Mouse (Mus musculus) heart, adult 2 months (tissue): ENCODE results near the gene Gm29427. TPM values are rescaled to one million over a fixed set of nuclear protein-coding genes. Genes with fewer than 3 reads are reported as not detected.

Experiments used
- DNase-seq, 2 experiments: peaks; one replicate each; pipeline ENCODE4 v3.0.0; 2021
- H3K27ac ChIP-seq: fragments of 200-600 bp; 2 replicates; pipeline ENCODE4 v1.8.1; 2022
- H3K27me3 ChIP-seq: fragments of 200-500 bp; 2 replicates; pipeline ENCODE4 v1.6.1; 2012; ENCODE audit warnings: mild to moderate bottlenecking, low read length, inconsistent platforms, mixed read lengths; ENCODE audit not compliant: control insufficient read depth, insufficient read depth
- H3K36me3 ChIP-seq: fragments of 200-500 bp; 2 replicates; pipeline ENCODE4 v1.6.1; 2012; ENCODE audit warnings: low read length, inconsistent platforms; ENCODE audit not compliant: control insufficient read depth, insufficient read depth
- H3K4me1 ChIP-seq: fragments of 200-500 bp; 2 replicates; pipeline ENCODE4 v1.6.1; 2011; ENCODE audit warnings: low read length; ENCODE audit not compliant: control insufficient read depth, insufficient read depth
- H3K4me3 ChIP-seq: fragments of 200-600 bp; 2 replicates; pipeline ENCODE4 v1.8.1; 2022
- H3K79me2 ChIP-seq: fragments of 200-500 bp; replicated peaks from 2 replicates; pipeline ENCODE4 v1.6.1; 2012; ENCODE audit warnings: mild to moderate bottlenecking, inconsistent platforms, low read length, moderate library complexity, mixed read lengths; ENCODE audit not compliant: control insufficient read depth, insufficient read depth
- H3K9ac ChIP-seq: fragments of 200-500 bp; 2 replicates; pipeline ENCODE4 v1.6.1; 2012; ENCODE audit warnings: low read depth, mild to moderate bottlenecking, control low read depth, inconsistent platforms, low read length, mixed read lengths
- CTCF ChIP-seq: fragments of 200-600 bp; IDR thresholded peaks from 2 replicates; pipeline ENCODE4 v1.8.1; 2022; ENCODE audit warnings: antibody characterized with exemption, mild to moderate bottlenecking, moderate library complexity
- EP300 ChIP-seq: fragments of 200-500 bp; IDR thresholded peaks from 2 replicates; pipeline ENCODE4 v1.6.1; 2011; ENCODE audit warnings: low read depth, low read length, control low read depth; ENCODE audit not compliant: insufficient read depth
- POLR2A ChIP-seq: fragments of 200-500 bp; IDR thresholded peaks from 2 replicates; pipeline ENCODE4 v1.6.1; 2011; ENCODE audit warnings: mild to moderate bottlenecking, low read depth, low read length, control low read depth; ENCODE audit not compliant: insufficient read depth
- WGBS: fragments of 180-500 bp; shearing (Covaris S2); methylation state at CpG from one replicate; pipeline ENCODE4 v1.1.7; 2018; 5-methylcytosine and 5-hydroxymethylcytosine counted together
- intact Hi-C: fragments of 180-260 bp; cut with DNase I; formaldehyde crosslinking; loops from one replicate; pipeline ENCODE4 v1.15.1; 2025
- polyA plus RNA-seq: library from polyadenylated mRNA; depleted of rRNA; stranded (reverse); fragments of >200 nt; gene quantifications from 2 replicates; pipeline ENCODE4 v1.2.3, GENCODE M21; 2012
- total RNA-seq, 2 experiments: library from RNA; stranded (reverse); gene quantifications; 2 replicates each; pipeline ENCODE4 v1.2.3; 2021

Gm29427 gene
- total and polyA plus RNA-seq, 3 experiments, result 0.14 to 0.16 (median 0.14) TPM

DNA sequence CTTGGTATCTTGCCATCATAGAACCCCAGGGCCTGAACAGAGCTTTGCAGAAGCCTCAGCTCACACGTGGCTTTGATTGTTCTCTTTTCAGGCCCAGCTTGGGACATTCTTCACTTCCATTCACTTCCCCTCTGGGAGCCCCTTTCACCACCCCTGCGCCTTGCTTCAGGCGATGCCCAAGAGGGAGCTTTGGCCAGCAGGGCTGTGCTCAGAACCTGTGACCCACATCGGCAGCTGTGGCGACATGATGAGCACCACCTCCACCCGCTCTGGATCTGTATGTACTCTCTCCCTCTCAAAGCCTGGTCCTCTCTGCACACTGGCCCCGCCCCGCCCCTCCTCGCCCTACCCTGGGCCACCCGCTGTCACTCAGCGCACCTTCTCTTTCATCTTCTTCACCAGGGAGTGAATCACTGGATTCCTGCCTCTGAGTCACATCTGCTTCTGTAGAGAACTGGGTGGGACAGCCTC lies 21.8 kb upstream of the Gm29427 start:
- no peak for TF ChIP-seq CTCF
- TF ChIP-seq EP300, result no peak
- no peak for TF ChIP-seq POLR2A
- no peak overlapping the region for H3K27ac ChIP-seq
- 71% methylated on average over 11 of the region's 11 CpGs for WGBS
- H3K4me3 ChIP-seq, result no peak overlapping the region
- no peaks in the 10 kb centered on the region for H3K27me3 ChIP-seq
- peaks cover 3% of the 10 kb centered on the region; the same call in 1 of the 2 replicates for H3K4me1 ChIP-seq
- H3K36me3 ChIP-seq, result no peaks in the 10 kb centered on the region
- no peaks in the 10 kb centered on the region for H3K79me2 ChIP-seq
- intact Hi-C loops, result no loop called here
- no peak for DNase-seq
- no peak overlapping the region for H3K9ac ChIP-seq

- H3K27ac ChIP-seq, result no peak overlapping the region
- 61% methylated on average over 8 of the region's 8 CpGs for WGBS
Measured at GRCm38 (mm10) chr1:130734852-130735251, 19.3 kb upstream of the Gm29427 start.

GRCm38 (mm10) chr1:130734452-130734851 lies 18.9 kb upstream of the Gm29427 start:
- H3K27me3 ChIP-seq, result no peaks in the 10 kb centered on the region
- H3K4me3 ChIP-seq, result no peak overlapping the region
- no peak for TF ChIP-seq CTCF
- TF ChIP-seq POLR2A, result no peak
- no peak for TF ChIP-seq EP300
- 44% methylated on average over 5 of the region's 5 CpGs for WGBS
- no peak overlapping the region for H3K27ac ChIP-seq
- no peaks in the 10 kb centered on the region for H3K4me1 ChIP-seq
- H3K9ac ChIP-seq, result no peak overlapping the region
- no peaks in the 10 kb centered on the region for H3K36me3 ChIP-seq
- no peaks in the 10 kb centered on the region for H3K79me2 ChIP-seq
- DNase-seq, result no peak
- intact Hi-C loops, result no loop called here

More at GRCm38 (mm10) chr1:130734852-130735251, 19.3 kb upstream of the Gm29427 start:
- no peaks in the 10 kb centered on the region for H3K79me2 ChIP-seq
- H3K4me1 ChIP-seq, result no peaks in the 10 kb centered on the region
- no peak overlapping the region for H3K4me3 ChIP-seq
- H3K9ac ChIP-seq, result no peak overlapping the region
- no peak for DNase-seq
- no peak for TF ChIP-seq EP300
- TF ChIP-seq CTCF, result no peak
- no peak for TF ChIP-seq POLR2A
- H3K27me3 ChIP-seq, result no peaks in the 10 kb centered on the region
- intact Hi-C loops, result no loop called here
- H3K36me3 ChIP-seq, result no peaks in the 10 kb centered on the region

- H3K27ac ChIP-seq, result no peak overlapping the region
- no peak overlapping the region for H3K9ac ChIP-seq
- no peak overlapping the region for H3K4me3 ChIP-seq
- H3K36me3 ChIP-seq, result no peaks in the 10 kb centered on the region
- H3K27me3 ChIP-seq, result no peaks in the 10 kb centered on the region
- WGBS, result 92% methylated on average over 4 of the region's 4 CpGs
- H3K4me1 ChIP-seq, result no peaks in the 10 kb centered on the region
- intact Hi-C loops, result no loop called here
- TF ChIP-seq CTCF (no peak), POLR2A (no peak), EP300 (no peak)
- DNase-seq, result no peak
- no peaks in the 10 kb centered on the region for H3K79me2 ChIP-seq
Measured at GRCm38 (mm10) chr1:130733671-130734070, 18.1 kb upstream of the Gm29427 start.

DNA sequence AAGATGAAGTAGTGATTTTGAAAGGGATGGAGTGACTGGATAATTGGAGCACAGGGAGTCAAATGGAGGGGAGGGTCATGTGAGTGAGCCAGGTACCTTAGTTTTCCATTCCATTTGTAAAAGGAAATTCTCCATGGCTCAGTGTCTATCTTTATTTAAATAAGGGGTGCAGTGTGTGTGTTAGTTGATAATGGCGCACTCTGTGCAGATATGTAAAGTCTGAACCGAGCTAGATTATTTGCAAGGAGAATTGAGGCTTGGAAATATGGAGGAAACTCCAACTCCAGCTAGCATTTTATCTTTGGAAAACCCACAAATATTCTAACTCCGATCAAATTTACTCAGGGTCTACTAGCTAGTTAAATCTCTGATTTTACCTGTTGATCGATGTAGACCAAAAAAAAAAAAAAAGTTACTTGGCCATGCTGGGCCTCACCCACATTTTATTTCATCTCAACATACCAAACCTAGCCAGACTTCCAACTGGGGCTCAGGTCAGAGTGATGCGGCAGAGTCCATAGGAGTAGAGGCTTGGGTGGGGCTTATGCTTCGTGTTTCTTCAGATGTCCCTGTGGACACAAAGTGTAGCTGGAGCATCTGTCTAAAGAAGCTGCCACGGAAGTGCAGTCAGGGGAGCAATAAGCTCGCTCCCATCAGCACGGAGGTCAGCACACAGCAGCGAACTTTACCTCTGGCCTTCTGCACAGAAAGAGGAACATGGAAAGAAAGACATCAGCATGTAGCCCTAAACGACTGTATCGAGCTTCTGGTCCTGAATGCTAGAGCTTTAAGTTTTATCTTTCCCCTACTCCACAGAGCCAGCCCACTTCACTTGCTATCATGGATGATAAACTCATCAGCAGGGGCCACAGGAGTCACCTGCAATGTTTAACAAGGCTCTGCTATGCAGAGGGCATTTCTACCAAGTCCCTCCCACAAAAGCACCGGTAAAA lies 17.4 kb upstream of the Gm29427 start:
- H3K27ac ChIP-seq, result no peak overlapping the region
- TF ChIP-seq CTCF (no peak), EP300 (no peak), POLR2A (no peak)
- no peaks in the 10 kb centered on the region for H3K27me3 ChIP-seq
- no peaks in the 10 kb centered on the region for H3K36me3 ChIP-seq
- H3K79me2 ChIP-seq, result no peaks in the 10 kb centered on the region
- 81% methylated on average over 13 of the region's 13 CpGs for WGBS
- no peak overlapping the region for H3K4me3 ChIP-seq
- intact Hi-C loops, result no loop called here
- H3K4me1 ChIP-seq, result no peaks in the 10 kb centered on the region
- no peak overlapping the region for H3K9ac ChIP-seq
- no peak for DNase-seq
